Mouse (Mus musculus) thymus, adult 2 months (tissue): Measurements from ENCODE around the gene Otp.

Experiments
- CTCF ChIP-seq: fragments of 200-500 bp; IDR thresholded peaks from 2 replicates; pipeline ENCODE4 v1.5.1; 2012; ENCODE audit warnings: mild to moderate bottlenecking, control low read depth, low read length, moderate library complexity, borderline replicate concordance; ENCODE audit not compliant: control insufficient read depth, poor library complexity, insufficient read depth; ENCODE audit errors: extremely low read depth
- POLR2A ChIP-seq: fragments of 200-500 bp; IDR thresholded peaks from 2 replicates; pipeline ENCODE4 v1.6.1; 2012; ENCODE audit warnings: mild to moderate bottlenecking, low read length, control low read depth, moderate library complexity; ENCODE audit not compliant: control insufficient read depth, poor library complexity, insufficient read depth; ENCODE audit errors: extremely low read depth

DNA sequence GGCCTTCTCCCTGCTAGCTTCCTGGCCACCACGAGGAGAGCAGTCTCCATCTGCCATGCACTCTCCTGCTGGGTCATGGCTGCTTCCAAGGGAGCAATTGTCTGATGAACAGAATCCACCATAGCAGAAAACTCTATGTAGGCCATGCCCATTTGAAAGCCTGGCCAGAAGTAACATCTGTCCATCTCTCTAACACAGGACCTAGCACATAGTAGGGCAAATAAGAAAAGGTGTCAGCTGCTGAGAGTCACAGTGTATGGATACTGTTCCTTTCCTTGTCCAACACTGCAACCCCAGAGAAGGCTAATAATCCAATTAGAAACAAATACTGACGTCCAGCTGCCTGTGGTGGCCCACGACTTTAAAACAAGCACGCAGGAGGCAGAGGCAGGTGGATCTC, 7.6 kb upstream of the Otp start:
- TF ChIP-seq POLR2A = no peak
- no peak for TF ChIP-seq CTCF
